Mouse (Mus musculus) G1E (cell line): Measurements from ENCODE around the gene Pard6b.

ENCODE experiments used
- CTCF ChIP-seq: IDR thresholded peaks from 2 replicates; pipeline ENCODE4 v1.5.1; 2012; ENCODE audit warnings: low read depth, low read length, inconsistent platforms, mixed read lengths
- GATA1 ChIP-seq: IDR thresholded peaks from 2 replicates; pipeline ENCODE4 v1.6.1; 2012; ENCODE audit warnings: borderline replicate concordance, low read length, inconsistent platforms, mixed read lengths
- TAL1 ChIP-seq: conservative IDR thresholded peaks from 2 replicates; pipeline ENCODE4 v1.6.1; 2012; ENCODE audit warnings: low read depth, low read length, inconsistent platforms, mixed read lengths

DNA sequence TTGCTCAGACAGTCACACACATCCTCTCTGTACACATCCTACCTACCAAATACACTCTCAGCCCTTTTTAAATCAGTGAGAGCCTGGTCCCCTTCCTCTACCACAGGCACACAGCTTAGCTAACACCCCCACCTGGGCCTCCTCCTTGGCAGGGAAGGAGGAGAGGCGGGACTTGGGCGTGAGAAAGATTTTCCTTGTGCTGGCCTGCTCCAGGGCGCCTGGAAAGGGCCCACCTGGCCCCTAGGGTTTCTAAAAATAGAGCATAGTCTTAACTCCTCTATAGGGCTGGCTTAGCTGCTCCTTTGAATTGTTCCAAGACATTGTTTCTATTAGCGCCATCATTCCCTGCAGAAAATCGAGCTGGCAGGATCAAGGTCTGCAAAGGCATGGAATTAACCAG is 35.0 kb upstream of the Pard6b start:
- TF ChIP-seq GATA1 (no peak), CTCF (no peak), TAL1 (no peak)
